Mouse (Mus musculus) cerebellum, postnatal 4 days (tissue): Measurements from ENCODE around the gene Clcf1.
"Not testable (repeated sequence)": the region's sequence is repeated elsewhere in the genome, so short reads cannot be mapped to it uniquely, and the experiment has no call there.

ENCODE experiments used
- DNase-seq, 2 experiments: peaks; one replicate each; pipeline ENCODE4 v3.0.0; 2022; ENCODE audit warnings: low spot score in 2 of 2, mixed read lengths in 1 of 2

Clcf1 gene

DNA sequence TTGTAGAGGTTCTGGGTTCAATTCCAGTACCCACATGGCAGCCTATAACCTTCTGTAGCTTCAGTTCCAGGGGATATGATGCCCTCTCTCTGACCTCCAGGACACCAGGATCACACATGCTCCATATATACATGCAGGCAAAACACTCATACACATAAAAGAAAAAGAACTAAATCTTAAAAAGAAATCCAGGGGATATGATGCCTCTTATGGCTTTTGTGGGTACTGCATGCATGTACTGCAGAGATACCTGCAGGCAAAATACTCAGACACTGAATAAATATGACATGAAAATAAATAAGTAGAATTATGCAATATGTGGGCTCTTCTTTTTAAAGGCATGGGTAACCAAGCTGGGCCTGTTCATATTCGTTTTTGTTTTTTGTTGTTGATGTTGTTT is 33.0 kb downstream of the Clcf1 start:
- no peak for DNase-seq

DNA sequence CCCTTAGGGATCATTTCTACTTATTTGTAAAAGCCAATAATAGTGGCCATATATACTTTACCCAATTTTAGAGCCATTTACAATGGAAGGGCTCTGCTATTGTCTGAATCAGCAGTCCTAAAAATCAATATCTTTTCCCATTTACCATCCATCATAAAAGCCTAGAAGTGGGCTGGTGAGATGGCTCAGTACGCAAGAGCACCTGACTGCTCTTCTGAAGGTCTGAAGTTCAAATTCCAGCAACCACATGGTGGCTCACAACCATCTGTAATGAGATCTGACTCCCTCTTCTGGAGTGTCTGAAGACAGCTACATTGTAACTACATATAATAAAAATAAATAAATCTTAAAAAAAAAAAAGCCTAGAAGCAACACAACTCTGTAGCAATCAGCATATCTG is 34.6 kb downstream of the Clcf1 start:
- not testable (repeated sequence) for DNase-seq

GRCm38 (mm10) chr19:4254230-4254629 is 40.2 kb downstream of the Clcf1 start:
- no peak for DNase-seq

DNA sequence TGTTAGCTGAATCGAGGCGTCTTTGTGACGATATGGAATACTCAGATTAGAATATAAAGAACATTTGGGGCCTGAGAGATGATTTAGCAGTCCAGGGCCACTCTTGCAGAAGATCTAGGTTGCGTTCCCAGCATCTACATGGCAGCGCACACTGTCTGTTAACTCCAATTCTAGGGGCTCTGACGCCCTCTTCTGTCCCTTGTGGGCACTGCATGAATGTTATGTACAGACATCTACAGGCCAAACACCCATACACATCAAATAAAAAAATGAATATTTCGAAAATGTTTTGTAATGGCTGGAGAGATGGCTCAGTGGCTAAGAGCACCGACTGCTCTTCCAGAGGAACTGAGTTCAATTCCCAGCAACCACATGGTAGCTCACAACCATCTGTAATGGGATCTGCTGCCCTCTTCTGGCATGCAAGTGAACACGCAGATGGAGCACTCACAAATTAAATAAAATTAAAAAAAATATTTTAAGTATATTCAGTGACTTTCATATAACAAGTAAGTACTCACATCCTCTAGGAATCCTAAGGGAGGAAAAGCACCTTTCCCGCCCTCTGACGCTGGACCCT is 41.6 kb downstream of the Clcf1 start:
- no peak for DNase-seq

DNA sequence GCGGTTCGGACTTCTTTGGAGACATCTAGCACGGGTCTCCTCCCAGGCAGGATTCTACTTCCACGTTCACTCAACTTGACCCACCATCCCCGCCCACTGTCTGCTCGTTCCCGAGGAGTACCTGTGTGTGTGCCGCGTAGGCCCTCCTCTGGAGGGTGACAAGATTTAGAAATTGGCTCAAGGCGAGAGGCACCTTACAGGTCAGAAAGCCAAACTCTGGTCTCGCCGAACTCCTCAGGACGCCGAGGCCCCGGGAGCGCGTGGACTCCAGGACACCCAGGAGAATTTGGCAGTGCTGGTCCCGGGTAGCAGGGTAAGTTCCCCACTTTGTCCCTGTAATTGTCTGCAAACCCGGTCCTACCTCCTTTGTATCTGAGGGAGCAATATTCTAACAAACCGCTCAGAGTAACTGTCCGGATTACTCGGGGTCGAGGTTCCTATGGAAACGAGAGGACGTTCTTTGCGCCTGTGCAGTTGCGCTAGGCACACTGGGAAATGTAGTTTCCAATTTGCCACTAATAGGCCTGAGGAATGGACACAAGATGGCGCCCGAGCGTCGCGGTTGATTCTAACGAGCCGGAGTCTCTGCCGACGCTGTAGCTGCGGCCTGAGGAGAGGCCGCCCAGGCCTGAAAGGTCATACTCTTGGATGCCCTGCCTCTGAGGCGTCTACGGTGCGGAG is 43.3 kb downstream of the Clcf1 start:
- peak; percentile 82 to 94 for DNase-seq

DNA sequence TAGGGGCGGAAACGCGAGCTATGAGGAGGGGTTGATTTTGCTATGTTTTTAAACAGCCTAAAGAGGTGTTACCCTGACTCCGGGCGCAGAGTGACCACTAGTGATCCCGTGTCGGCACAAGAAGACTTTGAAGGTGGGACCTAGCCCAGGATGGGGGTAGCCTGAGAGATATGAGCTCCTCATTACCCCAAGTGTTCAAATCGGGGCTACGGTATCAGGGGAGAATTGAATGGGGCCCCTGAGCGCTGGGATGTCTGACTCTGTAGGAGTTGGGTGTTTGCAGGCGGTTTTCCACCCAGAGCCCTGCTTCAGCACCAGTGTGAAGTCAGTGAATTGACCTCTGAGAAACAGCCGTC is 43.8 kb downstream of the Clcf1 start:
- no peak for DNase-seq

- DNase-seq, result no peak
Observed at GRCm38 (mm10) chr19:4261038-4261698, 47.1 kb downstream of the Clcf1 start.

DNA sequence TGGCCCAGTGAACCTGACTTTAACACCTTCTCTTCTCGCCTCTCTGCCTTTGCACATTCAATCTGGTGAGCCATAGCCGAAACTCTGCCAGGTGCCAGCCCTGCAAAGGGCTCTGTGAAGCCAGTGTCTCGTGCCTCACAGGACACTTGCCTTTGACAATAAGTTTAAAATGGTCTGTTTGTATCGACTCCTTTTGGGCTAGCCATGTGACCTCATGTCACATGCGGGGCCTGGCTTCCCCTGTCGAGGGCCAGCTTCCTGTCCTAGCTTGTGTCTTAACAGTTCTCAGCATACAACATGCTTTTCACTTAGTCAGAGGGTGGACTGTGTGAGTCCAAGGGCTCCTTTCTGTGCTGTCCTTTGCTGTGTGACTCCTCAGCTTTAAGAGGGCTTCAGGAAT is 48.7 kb downstream of the Clcf1 start:
- DNase-seq, result no peak

DNA sequence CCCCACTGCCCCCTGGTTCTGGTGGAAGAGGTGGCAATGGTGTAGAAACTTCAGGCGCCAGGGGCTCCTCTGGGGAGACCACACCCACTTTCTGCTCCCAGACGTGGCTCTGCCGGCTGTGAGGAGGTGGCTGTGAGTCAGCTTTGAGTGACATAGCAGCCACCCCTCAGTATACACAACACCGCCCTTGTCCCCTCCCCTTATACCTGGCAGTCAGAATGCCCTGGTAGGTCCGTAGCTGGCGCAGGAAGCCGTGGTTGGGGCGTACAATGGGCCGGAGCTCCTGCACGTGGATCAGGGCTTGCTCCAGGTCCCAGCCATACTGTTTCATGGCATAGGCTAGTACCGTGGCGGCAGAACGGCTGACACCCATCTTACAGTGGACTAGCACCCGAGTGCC is 49.7 kb downstream of the Clcf1 start:
- DNase-seq, result no peak

GRCm38 (mm10) chr19:4264171-4264780 is 50.2 kb downstream of the Clcf1 start:
- DNase-seq, result no peak

DNA sequence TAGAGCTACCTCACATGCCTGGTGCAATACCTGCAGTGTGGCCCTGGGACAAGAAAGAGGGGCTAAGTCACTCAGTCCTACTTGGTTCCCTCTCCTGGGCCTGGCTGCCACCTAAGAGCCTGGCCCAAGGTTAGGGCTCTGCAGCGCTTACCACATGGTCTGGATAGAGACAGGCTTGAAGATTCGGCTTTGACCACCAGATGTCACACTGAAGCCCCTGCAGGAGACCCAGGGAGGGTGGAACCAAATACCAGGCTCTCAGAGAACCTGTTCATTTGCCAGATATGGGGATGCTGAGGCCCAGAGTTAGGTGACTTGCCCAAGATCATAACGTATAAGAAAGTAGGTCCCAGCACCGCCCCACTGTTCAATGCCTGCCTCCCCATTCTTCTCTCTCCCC is 51.9 kb downstream of the Clcf1 start:
- DNase-seq, result no peak

DNA sequence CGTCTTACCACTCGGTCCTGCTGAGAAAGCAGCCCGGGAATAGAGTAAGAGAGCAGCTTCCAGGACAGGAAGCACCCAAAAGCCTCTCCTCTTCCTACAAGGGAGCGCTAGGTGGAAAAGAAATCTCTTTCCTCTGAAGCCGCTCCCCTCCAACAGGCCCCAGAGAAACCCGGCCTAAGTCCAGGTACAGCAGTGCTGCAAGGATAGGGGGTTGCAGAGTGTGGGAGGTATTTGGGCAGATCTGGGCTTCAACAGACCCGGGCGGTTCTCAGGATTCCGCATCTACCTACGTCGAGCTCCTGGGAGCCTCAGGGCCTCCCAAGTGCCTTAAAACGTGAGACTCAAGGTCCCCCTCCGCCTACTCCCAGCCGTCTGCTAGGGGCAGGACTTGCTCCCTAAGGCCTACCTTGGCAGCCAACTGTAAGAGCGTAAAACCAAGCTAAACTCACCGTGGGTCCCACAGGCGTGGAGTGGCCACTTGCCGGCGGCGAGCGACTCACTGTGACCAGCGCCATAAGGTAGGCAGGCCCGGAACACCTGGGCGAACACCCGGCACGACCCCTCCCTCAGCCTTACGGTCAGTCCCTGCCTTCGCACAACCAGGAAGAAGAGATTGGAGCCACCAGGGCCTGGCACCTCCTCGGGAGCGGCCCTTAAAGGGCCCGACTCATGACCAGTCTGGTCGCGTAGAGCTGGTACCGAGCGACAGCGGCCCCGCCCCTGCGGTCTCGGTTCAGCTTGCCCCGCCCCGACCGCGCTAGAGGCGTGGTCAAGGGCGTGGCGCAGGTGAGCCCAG is 54.7 kb downstream of the Clcf1 start, which contains the start of gene Ssh3:
Gene Ssh3, minus strand, starts transcription at position 615 of the 796 bp plus-strand sequence.
- DNase-seq, result no peak

DNA sequence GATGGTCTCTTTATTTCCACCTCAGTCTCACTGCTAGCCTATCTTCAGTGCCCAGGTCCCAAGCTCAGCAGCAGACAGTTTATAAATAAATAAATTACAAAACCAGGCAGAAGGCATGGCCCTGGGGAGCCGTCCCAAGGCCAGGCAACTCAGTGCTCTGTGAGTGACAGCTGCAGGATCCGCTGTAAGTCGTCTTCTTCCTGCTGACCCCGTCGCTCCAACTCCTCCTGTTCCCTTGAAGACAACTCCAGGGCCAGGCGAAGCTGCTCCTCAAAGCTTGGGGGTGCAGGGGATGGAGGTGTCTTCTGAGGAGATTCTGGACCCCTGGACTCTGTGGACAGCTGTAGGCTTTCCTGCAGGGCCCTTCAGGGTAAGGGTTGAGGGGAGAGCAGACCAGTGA is 56.1 kb downstream of the Clcf1 start:
- DNase-seq, result no peak

DNA sequence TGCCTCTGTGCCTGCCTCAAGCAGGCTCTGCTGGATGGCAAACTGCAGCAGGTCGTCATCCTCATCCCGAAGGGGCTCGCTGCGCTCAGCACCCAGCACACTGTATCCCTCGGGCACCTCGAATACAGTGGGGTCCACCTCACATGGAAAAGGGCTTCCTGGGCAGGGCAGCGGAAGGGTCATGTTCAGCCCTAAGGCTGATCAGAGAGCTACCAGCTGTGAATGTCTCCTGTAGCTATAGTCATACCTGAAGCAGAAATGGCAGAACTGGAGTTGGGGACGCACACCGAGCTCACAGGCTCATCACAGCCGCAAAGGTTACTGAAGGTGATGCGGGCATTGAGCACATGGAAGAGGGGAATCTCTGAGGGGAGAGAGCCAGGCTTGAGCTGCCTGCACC is 56.9 kb downstream of the Clcf1 start:
- DNase-seq, result no peak
